Mouse (Mus musculus) heart, embryonic 12.5 days (tissue): ENCODE results near the gene Nlrp4f. TPM values are rescaled to one million over a fixed set of nuclear protein-coding genes. Genes with fewer than 3 reads are reported as not detected.

Experiments used
- ATAC-seq: fragments of 200-750 bp; cut with Nextera tagmentation; 2 replicates; pipeline ENCODE4 v1.8.0; 2017; ENCODE audit warnings: moderate TSS enrichment, moderate library complexity; ENCODE audit not compliant: insufficient number of reproducible peaks, low FRiP score
- H3K27ac ChIP-seq: fragments of 300-500 bp; sonication (generic); 2 replicates; pipeline ENCODE4 v1.5.1; 2016; ENCODE audit warnings: mild to moderate bottlenecking, moderate library complexity; ENCODE audit not compliant: poor library complexity, severe bottlenecking
- H3K27me3 ChIP-seq: fragments of 300-500 bp; sonication (generic); replicated peaks from 2 replicates; pipeline ENCODE4 v1.6.1; 2016; ENCODE audit warnings: mild to moderate bottlenecking, moderate library complexity
- H3K36me3 ChIP-seq: fragments of 300-500 bp; sonication (generic); 2 replicates; pipeline ENCODE4 v1.6.1; 2016; ENCODE audit warnings: mild to moderate bottlenecking, moderate library complexity
- H3K4me1 ChIP-seq: fragments of 300-500 bp; sonication (generic); replicated peaks from 2 replicates; pipeline ENCODE4 v1.6.1; 2016; ENCODE audit warnings: mild to moderate bottlenecking
- H3K4me2 ChIP-seq: fragments of 300-500 bp; sonication (generic); 2 replicates; pipeline ENCODE4 v1.6.1; 2016; ENCODE audit warnings: mild to moderate bottlenecking, moderate library complexity
- H3K4me3 ChIP-seq: fragments of 300-500 bp; sonication (generic); 2 replicates; pipeline ENCODE4 v1.5.1; 2016; ENCODE audit warnings: mild to moderate bottlenecking
- H3K9ac ChIP-seq: fragments of 300-500 bp; sonication (generic); 2 replicates; pipeline ENCODE4 v1.6.1; 2016; ENCODE audit warnings: mild to moderate bottlenecking, moderate library complexity
- H3K9me3 ChIP-seq: fragments of 300-500 bp; sonication (generic); replicated peaks from 2 replicates; pipeline ENCODE4 v1.6.1; 2016; ENCODE audit warnings: mild to moderate bottlenecking, moderate library complexity
- WGBS: fragments of 180-500 bp; shearing (Covaris S2); methylation state at CpG from one replicate; pipeline ENCODE4 v1.1.7; 2016; 5-methylcytosine and 5-hydroxymethylcytosine counted together
- polyA plus RNA-seq: library from polyadenylated mRNA; unstranded; fragments of >200 nt; fragmentation: Nextera tagmentation; extraction: Ambion mirVana; gene quantifications from 2 replicates; pipeline ENCODE4 v1.2.1, GENCODE M21; 2016

The Nlrp4f gene
- polyA plus RNA-seq, 1 experiment from 2014 or later: not detected

- no peaks in the 10 kb centered on the region for H3K27me3 ChIP-seq
- no peak overlapping the region for H3K27ac ChIP-seq
- H3K4me2 ChIP-seq: peak overlapping the region; percentile 64
- H3K4me1 ChIP-seq: 0 out of 2 replicates have a peak, but pooled peaks cover 2% of the 10 kb centered on the region
- H3K9ac ChIP-seq: no peak overlapping the region
- ATAC-seq: peak; percentile 73
- H3K9me3 ChIP-seq: 0 out of 2 replicates have a peak, but pooled peaks cover 4% of the 10 kb centered on the region
- 15% methylated on average over 46 of the region's 46 CpGs for WGBS
- H3K36me3 ChIP-seq: no peaks in the 10 kb centered on the region
- peak overlapping the region; percentile 34 for H3K4me3 ChIP-seq
Observed at GRCm38 (mm10) chr13:65175734-65176471, 29.9 kb downstream of the Nlrp4f start.

GRCm38 (mm10) chr13:65174102-65174501, 31.7 kb downstream of the Nlrp4f start:
- Histone ChIP-seq H3K4me1 (0 out of 2 replicates have a peak, but pooled peaks cover 2% of the 10 kb centered on the region), H3K36me3 (no peaks in the 10 kb centered on the region), H3K4me3 (no peak overlapping the region), H3K9ac (no peak overlapping the region), H3K9me3 (0 out of 2 replicates have a peak, but pooled peaks cover 4% of the 10 kb centered on the region), H3K27ac (no peak overlapping the region), H3K27me3 (no peaks in the 10 kb centered on the region), H3K4me2 (no peak overlapping the region)
- WGBS: 70% methylated on average over 3 of the region's 3 CpGs
- no peak for ATAC-seq

- H3K4me3 ChIP-seq: no peak within 1 kb of the TSS
- H3K4me2 ChIP-seq: no peak within 1 kb of the TSS
- H3K36me3 ChIP-seq: no peaks in the 10 kb centered on the region
- H3K9me3 ChIP-seq: peaks cover 10% of the 10 kb centered on the region
- H3K27ac ChIP-seq: no peak within 1 kb of the TSS
- no peak within 1 kb of the TSS for H3K9ac ChIP-seq
- no peak for ATAC-seq
- no peaks in the 10 kb centered on the region for H3K27me3 ChIP-seq
- 54% methylated on average over 1 of the region's 1 CpGs for WGBS
- H3K4me1 ChIP-seq: no peaks in the 10 kb centered on the region
Observed at GRCm38 (mm10) chr13:65149940-65150339, 55.8 kb downstream of the Nlrp4f start, which contains the start of gene Olfr466. Olfr466 (plus strand) TSS chr13:65150240.

- H3K4me1 ChIP-seq: no peaks in the 10 kb centered on the region
- H3K27me3 ChIP-seq: no peaks in the 10 kb centered on the region
- H3K27ac ChIP-seq: no peak within 1 kb of the TSS
- 67% methylated on average over 4 of the region's 4 CpGs for WGBS
- H3K4me2 ChIP-seq: no peak within 1 kb of the TSS
- no peaks in the 10 kb centered on the region for H3K36me3 ChIP-seq
- ATAC-seq: no peak
- 0 out of 2 replicates have a peak, but pooled peaks cover 6% of the 10 kb centered on the region for H3K9me3 ChIP-seq
- H3K9ac ChIP-seq: no peak within 1 kb of the TSS
- H3K4me3 ChIP-seq: no peak within 1 kb of the TSS
Observed at GRCm38 (mm10) chr13:65137789-65138188, 68.0 kb downstream of the Nlrp4f start, which contains the start of gene Olfr465-ps1. Olfr465-ps1 (plus strand) TSS chr13:65138089.

Other genes starting within 250 kb of the Nlrp4f start
- gene Spata31d1c, start 172.9 kb downstream of the Nlrp4f start, polyA plus RNA-seq: not detected in 2 replicates
- not detected in 2 replicates for gene Prss47, start 153.2 kb downstream of the Nlrp4f start, polyA plus RNA-seq
- 45.8 and 47.5 TPM in 2 replicates for gene Mfsd14b, start 93.0 kb downstream of the Nlrp4f start, polyA plus RNA-seq
- gene Olfr465-ps1, start 67.9 kb downstream of the Nlrp4f start, polyA plus RNA-seq: not detected in 2 replicates
- not detected in 2 replicates for gene Olfr466, start 55.7 kb downstream of the Nlrp4f start, polyA plus RNA-seq
- gene Gm10775, start 53.6 kb upstream of the Nlrp4f start, polyA plus RNA-seq: not detected in 2 replicates
- 16.5 and 19.1 TPM in 2 replicates for gene Zfp369, start 72.8 kb upstream of the Nlrp4f start, polyA plus RNA-seq